Mouse (Mus musculus) WW6 (cell line): ENCODE measurements at regions not wholly inside any gene's neighbourhood (a gene's known extent, or its start where the extent isn't known, plus 50 kb on each side); places are given as distances from the start of the nearest gene placed in this dataset.
A peak's percentile ranks its signal among the peaks of the same experiment; 100 is the strongest.
"Not testable (repeated sequence)": the region's sequence is repeated elsewhere in the genome, so short reads cannot be mapped to it uniquely, and the experiment has no call there.

Experiments used
- DNase-seq: peaks from one replicate; pipeline ENCODE4 v3.0.0-alpha.2; 2013; ENCODE audit warnings: low read depth, low spot score

- no peak for DNase-seq
These were observed 262.8 kb upstream of the Nr5a2 start for GRCm38 (mm10) chr1:137223052-137223451.

GRCm38 (mm10) chr1:137221087-137222057 is 261.1 kb upstream of the Nr5a2 start:
- no peak for DNase-seq

GRCm38 (mm10) chr1:137220226-137220625 is 260.0 kb upstream of the Nr5a2 start:
- DNase-seq: no peak

GRCm38 (mm10) chr1:137218611-137219010 is 258.4 kb upstream of the Nr5a2 start:
- no peak for DNase-seq

GRCm38 (mm10) chr1:137218096-137218495 is 257.8 kb upstream of the Nr5a2 start:
- no peak for DNase-seq

- DNase-seq: no peak
These were observed 257.0 kb upstream of the Nr5a2 start for GRCm38 (mm10) chr1:137217206-137217605.

- DNase-seq: not testable (repeated sequence)
These were observed 254.1 kb upstream of the Nr5a2 start for GRCm38 (mm10) chr1:137214328-137214727.

GRCm38 (mm10) chr1:137213717-137214116 is 253.5 kb upstream of the Nr5a2 start:
- no peak for DNase-seq

GRCm38 (mm10) chr1:137212856-137213255 is 252.6 kb upstream of the Nr5a2 start:
- DNase-seq: no peak

GRCm38 (mm10) chr1:137204371-137204770 is 244.1 kb upstream of the Nr5a2 start:
- no peak for DNase-seq

- DNase-seq: no peak
These were observed 243.3 kb upstream of the Nr5a2 start for GRCm38 (mm10) chr1:137203512-137203911.

- no peak for DNase-seq
These were observed 240.7 kb upstream of the Nr5a2 start for GRCm38 (mm10) chr1:137200931-137201330.

GRCm38 (mm10) chr1:137195962-137196361 is 235.7 kb upstream of the Nr5a2 start:
- DNase-seq: no peak

- DNase-seq: no peak
These were observed 234.9 kb upstream of the Nr5a2 start for GRCm38 (mm10) chr1:137195065-137195620.

- no peak for DNase-seq
These were observed 218.0 kb upstream of the Nr5a2 start for GRCm38 (mm10) chr1:137178231-137178630.

- no peak for DNase-seq
These were observed 216.4 kb upstream of the Nr5a2 start for GRCm38 (mm10) chr1:137176696-137177095.

GRCm38 (mm10) chr1:137174081-137174480 is 213.8 kb upstream of the Nr5a2 start:
- DNase-seq: peak; percentile 60

GRCm38 (mm10) chr1:137172128-137172527 is 211.9 kb upstream of the Nr5a2 start:
- no peak for DNase-seq

GRCm38 (mm10) chr1:137171451-137171850 is 211.2 kb upstream of the Nr5a2 start:
- DNase-seq: no peak

GRCm38 (mm10) chr1:137147891-137148290 is 187.6 kb upstream of the Nr5a2 start:
- no peak for DNase-seq

- no peak for DNase-seq
These were observed 181.8 kb upstream of the Nr5a2 start for GRCm38 (mm10) chr1:137141879-137142570.

- DNase-seq: no peak
These were observed 181.1 kb upstream of the Nr5a2 start for GRCm38 (mm10) chr1:137141372-137141771.
